In genomic region chr9:23212303-23212702, GRCm38 (mm10) we compare ENCODE assay signal across 8 mouse cellular contexts. TPM values are rescaled to one million over a fixed set of nuclear protein-coding genes. Genes with fewer than 3 reads are reported as not detected.
DNase-seq lines count a peak whose midpoint lies in the region; ATAC-seq and TF ChIP-seq lines count a peak whose summit lies in the region.

No protein-coding gene starts in this region.

- H3K27me3 ChIP-seq in G1E (ENCODE audit: insufficient read depth, low read length): no peaks in the 10 kb centered on the region; the same call in 1 of the 2 replicates
- H3K27me3 ChIP-seq in forebrain, postnatal 0 days (ENCODE audit: insufficient read depth, low read length): no peaks in the 10 kb centered on the region; the same call in 1 of the 2 replicates
- H3K27me3 ChIP-seq in hindbrain, embryonic 10.5 days (ENCODE audit: insufficient read depth, poor library complexity, severe bottlenecking): peaks cover 3% of the 10 kb centered on the region; the same call in 1 of the 2 replicates

- no peak overlapping the region for H3K4me2 ChIP-seq in forebrain, postnatal 0 days (ENCODE audit: low read depth)

- 4% methylated on average over 11 of the region's 11 CpGs for WGBS in forebrain, postnatal 0 days
- WGBS in hindbrain, embryonic 10.5 days: 7% methylated on average over 11 of the region's 11 CpGs

- ATAC-seq in G1E (ENCODE audit: extremely low read depth, insufficient number of reproducible peaks, low FRiP score, poor library complexity, severe bottlenecking): no peak; the same call in 1 of the 2 replicates
- ATAC-seq in cerebellum, adult (ENCODE audit: insufficient number of reproducible peaks, low FRiP score, low TSS enrichment): peak; percentile 56; the same call in 1 of the 2 replicates
- ATAC-seq in forebrain, postnatal 0 days: peak; percentile 87

- H3K4me1 ChIP-seq in G1E (ENCODE audit: insufficient read depth, low read depth, low read length): peaks cover 3% of the 10 kb centered on the region; the same call in 1 of the 2 replicates
- no peaks in the 10 kb centered on the region for H3K4me1 ChIP-seq in forebrain, postnatal 0 days (ENCODE audit: insufficient read depth)
- H3K4me1 ChIP-seq in hindbrain, embryonic 10.5 days (replicated peaks): no peaks in the 10 kb centered on the region

- H3K9ac ChIP-seq in forebrain, postnatal 0 days: no peak overlapping the region

- no peaks in the 10 kb centered on the region for H3K9me3 ChIP-seq in G1E (replicated peaks)
- no peaks in the 10 kb centered on the region for H3K9me3 ChIP-seq in forebrain, postnatal 0 days (ENCODE audit: low read length)
- no peaks in the 10 kb centered on the region for H3K9me3 ChIP-seq in hindbrain, embryonic 10.5 days

- H3K4me3 ChIP-seq in G1E (ENCODE audit: low read depth, low read length): no peak overlapping the region
- H3K4me3 ChIP-seq in forebrain, postnatal 0 days (ENCODE audit: low read depth, low read length): no peak overlapping the region
- H3K4me3 ChIP-seq in hindbrain, embryonic 10.5 days: no peak overlapping the region

- no peaks in the 10 kb centered on the region for H3K36me3 ChIP-seq in G1E (replicated peaks)
- H3K36me3 ChIP-seq in forebrain, postnatal 0 days (ENCODE audit: insufficient read depth): no peaks in the 10 kb centered on the region
- no peaks in the 10 kb centered on the region for H3K36me3 ChIP-seq in hindbrain, embryonic 10.5 days

- DNase-seq in G1E (ENCODE audit: low spot score): peak; percentile 28
- peak; percentile 85 for DNase-seq in forebrain, postnatal 0 days
- DNase-seq in hindbrain, embryonic 10.5 days (ENCODE audit: low spot score): peak; percentile 76
- DNase-seq in layer of hippocampus, adult 9-11 months: peak; percentile 64
- DNase-seq in lung, postnatal 25 days (ENCODE audit: low spot score): peak; percentile 69
- DNase-seq in retina, embryonic 14.5 days (ENCODE audit: low spot score): peak; percentile 85
- peak; percentile 44 for DNase-seq in thymus, postnatal 36 days

- no peak overlapping the region for H3K27ac ChIP-seq in forebrain, postnatal 0 days (ENCODE audit: low read depth, low read length)
- no peak overlapping the region for H3K27ac ChIP-seq in hindbrain, embryonic 10.5 days

- peak; percentile 82 for TF ChIP-seq CTCF in G1E (IDR thresholded peaks at IDR 0.05; ENCODE audit: low read depth, low read length)
- peak; percentile 94 for TF ChIP-seq CTCF in forebrain, postnatal 0 days (IDR thresholded peaks at IDR 0.05; ENCODE audit: low read depth)

RNA-seq across cellular contexts. Expression of gene Bmper, which starts 10.6 kb away (rescaled TPM):
- total RNA-seq in G1E (2014; fragmentation: Nextera tagmentation): not detected in 2 replicates
- 0.11 TPM in 1 of 2 replicates, not detected in the other for total RNA-seq in G1E (2017)
- polyA plus RNA-seq in G1E (2012): not detected in 2 replicates
- 5.8 and 9.6 TPM in 2 replicates for total RNA-seq in forebrain, postnatal 0 days (2014; rRNA removed)
- 3.2 and 5.6 TPM in 2 replicates for polyA plus RNA-seq in forebrain, postnatal 0 days (2015; fragmentation: Nextera tagmentation; extraction: Ambion mirVana)
- polyA plus RNA-seq in hindbrain, embryonic 10.5 days (2016; fragmentation: Nextera tagmentation; extraction: Ambion mirVana): 1.6 and 3.1 TPM in 2 replicates

Comparison
In these comparisons a context has a peak if more than half of its experiments do, and no peak if none do; other contexts are left out.
1. DNase-seq: peak in every context shown above with its lines; median percentile 85 in forebrain, postnatal 0 days; 85 in retina, embryonic 14.5 days; 76 in hindbrain, embryonic 10.5 days; 69 in lung, postnatal 25 days; 64 in layer of hippocampus, adult 9-11 months; 44 in thymus, postnatal 36 days; 28 in G1E.